Mouse (Mus musculus): ENCODE data around the gene Gys1.
"Not testable (repeated sequence)": the region's sequence is repeated elsewhere in the genome, so short reads cannot be mapped to it uniquely, and the experiment has no call there.

Gys1 gene

GRCm38 (mm10) chr7:45457204-45458060, 22.8 kb downstream of the Gys1 start:
- no peak for DNase-seq (ENCODE audit: low read depth, low spot score)

- peak; percentile 64 for DNase-seq (ENCODE audit: low read depth, low spot score)
These were observed 24.3 kb downstream of the Gys1 start for GRCm38 (mm10) chr7:45458748-45459563.

- peak; percentile 82 for DNase-seq (ENCODE audit: low read depth, low spot score)
These were observed 25.0 kb downstream of the Gys1 start, which contains the start of gene Ftl1 for GRCm38 (mm10) chr7:45459564-45460140. TSS of gene Ftl1 (minus strand) at chr7:45459884.

GRCm38 (mm10) chr7:45460377-45460776, 25.7 kb downstream of the Gys1 start:
- DNase-seq (ENCODE audit: low read depth, low spot score), result no peak

GRCm38 (mm10) chr7:45460860-45461314, 26.2 kb downstream of the Gys1 start:
- no peak for DNase-seq (ENCODE audit: low read depth, low spot score)

GRCm38 (mm10) chr7:45461326-45461725, 26.7 kb downstream of the Gys1 start:
- DNase-seq (ENCODE audit: low read depth, low spot score), result no peak

GRCm38 (mm10) chr7:45461781-45462180, 27.1 kb downstream of the Gys1 start:
- no peak for DNase-seq (ENCODE audit: low read depth, low spot score)

- DNase-seq (ENCODE audit: low read depth, low spot score), result no peak
These were observed 27.7 kb downstream of the Gys1 start for GRCm38 (mm10) chr7:45462325-45462724.

GRCm38 (mm10) chr7:45462868-45463267, 28.2 kb downstream of the Gys1 start:
- not testable (repeated sequence) for DNase-seq (ENCODE audit: low read depth, low spot score)

GRCm38 (mm10) chr7:45463987-45464778, 29.5 kb downstream of the Gys1 start:
- DNase-seq (ENCODE audit: low read depth, low spot score), result no peak

GRCm38 (mm10) chr7:45465112-45465511, 30.5 kb downstream of the Gys1 start:
- no peak for DNase-seq (ENCODE audit: low read depth, low spot score)

- no peak for DNase-seq (ENCODE audit: low read depth, low spot score)
These were observed 30.9 kb downstream of the Gys1 start for GRCm38 (mm10) chr7:45465549-45465948.

GRCm38 (mm10) chr7:45466283-45467089, 31.8 kb downstream of the Gys1 start, which contains the start of gene Bax:
TSS of gene Bax (minus strand) at chr7:45466898.
- peak; percentile 96 for DNase-seq (ENCODE audit: low read depth, low spot score)

- DNase-seq (ENCODE audit: low read depth, low spot score), result no peak
These were observed 32.5 kb downstream of the Gys1 start for GRCm38 (mm10) chr7:45467090-45467670.

GRCm38 (mm10) chr7:45470869-45471268, 36.2 kb downstream of the Gys1 start:
- DNase-seq (ENCODE audit: low read depth, low spot score), result no peak

- no peak for DNase-seq (ENCODE audit: low read depth, low spot score)
These were observed 40.8 kb downstream of the Gys1 start for GRCm38 (mm10) chr7:45475291-45475969.

GRCm38 (mm10) chr7:45476453-45476852, 41.8 kb downstream of the Gys1 start:
- DNase-seq (ENCODE audit: low read depth, low spot score), result no peak

- no peak for DNase-seq (ENCODE audit: low read depth, low spot score)
These were observed 42.4 kb downstream of the Gys1 start for GRCm38 (mm10) chr7:45477003-45477402.

- no peak for DNase-seq (ENCODE audit: low read depth, low spot score)
These were observed 44.1 kb downstream of the Gys1 start for GRCm38 (mm10) chr7:45478774-45479173.
